Mouse (Mus musculus): Measurements from ENCODE around the gene Spg7.

DNA sequence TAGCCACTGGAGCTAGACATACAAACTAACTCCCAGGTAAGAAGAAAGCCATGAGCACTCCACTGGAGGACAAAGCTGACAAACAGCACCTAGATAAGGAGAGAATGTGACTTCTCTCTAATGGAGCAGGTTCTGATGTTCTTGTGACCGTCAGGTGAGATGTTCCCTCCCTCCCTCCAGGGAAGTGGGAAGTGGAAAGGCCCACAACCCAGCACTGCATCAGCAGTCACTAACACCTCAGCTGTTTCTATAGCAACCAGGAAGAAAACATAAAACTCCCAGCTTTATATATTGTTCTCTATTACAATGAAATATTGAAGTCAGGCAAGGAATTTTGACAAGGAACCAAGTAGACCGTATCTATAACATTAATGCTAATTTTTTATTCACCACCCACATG lies 42.7 kb upstream of the Spg7 start:
- TF ChIP-seq POLR2AphosphoS2 (IDR thresholded peaks at IDR 0.05; ENCODE audit: insufficient read length, low read depth) = no peak
- TF ChIP-seq MAX (IDR thresholded peaks at IDR 0.05; ENCODE audit: low read depth) = no peak
- no peak for TF ChIP-seq POLR2A (IDR thresholded peaks at IDR 0.05; ENCODE audit: insufficient read length, low read depth)
- no peak for TF ChIP-seq USF1 (IDR thresholded peaks at IDR 0.05; ENCODE audit: low read depth)
- TF ChIP-seq REST (IDR thresholded peaks at IDR 0.05; ENCODE audit: insufficient read depth, insufficient read length) = no peak
- no peak for TF ChIP-seq MYOG (IDR thresholded peaks at IDR 0.05; ENCODE audit: control insufficient read depth in 1 of 3, insufficient read depth in 1 of 3, insufficient read length in 2 of 3, low read depth in 2 of 3)

All from myocyte (in vitro differentiated cells).